Mouse (Mus musculus) spleen, adult 18-20 months (tissue): ENCODE measurements around the gene Olfr906.

Source experiments
- DNase-seq, 2 experiments: peaks; one replicate each; pipeline ENCODE4 v3.0.0; 2022; ENCODE audit warnings: mixed read lengths in 2 of 2

Gene Olfr906

DNA sequence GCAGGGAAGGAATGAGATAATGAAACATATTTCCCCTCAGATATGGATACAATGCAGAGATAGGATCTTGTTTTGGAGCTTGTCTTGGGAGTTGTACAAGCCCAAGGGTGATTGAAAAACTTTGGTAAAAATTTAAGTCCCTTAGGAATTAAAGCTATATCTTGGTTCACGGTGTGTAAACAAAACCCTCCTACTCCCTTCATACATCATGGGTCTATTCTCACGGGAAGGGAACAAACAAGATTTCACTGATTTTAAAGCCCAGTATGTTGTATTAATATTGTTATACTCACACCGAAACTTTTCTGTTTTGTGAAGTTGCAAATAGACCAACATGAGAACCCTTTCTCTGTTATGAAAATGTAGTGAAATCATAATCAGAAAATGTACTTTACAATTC lies at the start of gene Olfr906:
TSS of gene Olfr906 (plus strand) at position 301 of the 400 bp plus-strand sequence.
- no peak for DNase-seq

DNA sequence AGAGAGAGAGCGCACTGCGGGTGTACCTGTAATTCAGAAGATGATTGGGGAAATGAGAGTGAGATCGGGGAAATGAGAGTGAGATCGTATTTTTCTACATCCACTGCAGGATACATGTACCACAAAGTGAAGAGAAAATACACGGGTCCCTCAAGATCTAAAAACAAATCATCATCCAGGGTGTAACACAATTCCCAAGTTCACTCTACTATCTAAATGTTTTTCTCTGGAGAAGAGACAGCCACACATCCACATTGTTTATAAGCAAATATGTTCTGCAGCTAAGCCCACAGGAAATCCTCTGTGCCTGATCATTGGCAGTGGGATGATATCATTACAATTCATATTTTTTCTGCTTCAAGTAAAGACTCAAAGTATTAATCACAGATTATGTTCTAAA lies 39.5 kb upstream of the Olfr906 start, which contains the start of gene Olfr902:
TSS of gene Olfr902 (plus strand) at position 301 of the 400 bp plus-strand sequence.
- no peak for DNase-seq

DNA sequence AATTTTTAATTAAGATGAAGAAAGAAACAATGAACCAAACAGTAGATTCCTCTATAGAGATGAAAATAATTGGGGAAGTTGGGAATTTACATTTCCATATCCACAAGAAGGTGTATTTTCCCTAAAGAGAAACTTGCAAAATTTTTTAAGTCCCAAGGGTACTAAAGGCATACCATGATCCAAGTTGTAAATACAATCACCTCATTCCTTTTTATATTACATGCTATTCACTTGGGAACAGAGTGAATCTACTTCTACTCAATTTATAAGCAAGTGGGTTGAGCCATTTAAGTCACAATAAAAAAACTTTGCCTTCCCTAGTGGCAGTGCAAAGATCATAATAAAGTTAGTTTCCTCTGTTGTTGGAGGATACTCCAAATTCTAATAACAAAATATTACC lies 24.0 kb upstream of the Olfr906 start, which contains the start of gene Olfr904:
TSS of gene Olfr904 (plus strand) at position 301 of the 400 bp plus-strand sequence.
- DNase-seq, result no peak

DNA sequence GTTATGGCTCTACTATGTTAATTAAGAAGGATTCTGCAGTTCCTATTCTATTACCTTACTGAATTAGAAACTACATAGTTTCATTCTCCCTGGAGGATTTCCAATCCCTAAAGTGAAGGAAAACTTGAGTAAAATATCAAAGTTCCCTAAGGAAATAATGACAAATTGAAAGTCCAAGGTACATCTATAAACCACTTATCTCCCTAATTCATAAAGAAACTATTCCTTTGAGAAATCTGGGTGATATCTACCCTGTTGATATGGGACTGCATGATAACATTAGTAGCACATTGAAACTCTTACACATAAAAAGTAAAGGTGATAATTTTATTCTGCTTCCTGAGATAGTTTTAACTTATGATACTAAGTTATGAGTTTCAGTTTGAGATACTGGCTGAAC lies 16.1 kb upstream of the Olfr906 start, which contains the start of gene Olfr905:
TSS of gene Olfr905 (plus strand) at position 301 of the 400 bp plus-strand sequence.
- no peak for DNase-seq

DNA sequence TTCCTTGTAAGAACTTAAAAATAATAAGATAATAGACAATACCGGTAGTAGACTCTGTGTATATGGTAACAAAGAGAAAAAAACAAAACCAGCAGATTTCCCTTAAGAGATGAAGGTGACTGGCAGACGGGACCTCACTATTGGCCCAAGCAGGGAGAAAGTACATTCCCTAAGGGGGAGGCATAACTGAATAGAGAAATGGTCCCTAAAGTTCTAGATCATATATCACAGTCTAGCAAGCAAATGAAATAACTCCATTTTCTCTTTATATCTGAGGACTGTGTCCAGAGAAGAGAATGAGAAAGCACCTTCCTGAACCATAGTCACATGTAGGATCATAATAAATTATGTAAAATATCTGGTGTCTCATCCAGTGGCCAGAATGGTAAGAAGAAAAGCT lies 8.6 kb downstream of the Olfr906 start, which contains the start of gene Olfr907:
TSS of gene Olfr907 (plus strand) at position 301 of the 400 bp plus-strand sequence.
- DNase-seq, result no peak

DNA sequence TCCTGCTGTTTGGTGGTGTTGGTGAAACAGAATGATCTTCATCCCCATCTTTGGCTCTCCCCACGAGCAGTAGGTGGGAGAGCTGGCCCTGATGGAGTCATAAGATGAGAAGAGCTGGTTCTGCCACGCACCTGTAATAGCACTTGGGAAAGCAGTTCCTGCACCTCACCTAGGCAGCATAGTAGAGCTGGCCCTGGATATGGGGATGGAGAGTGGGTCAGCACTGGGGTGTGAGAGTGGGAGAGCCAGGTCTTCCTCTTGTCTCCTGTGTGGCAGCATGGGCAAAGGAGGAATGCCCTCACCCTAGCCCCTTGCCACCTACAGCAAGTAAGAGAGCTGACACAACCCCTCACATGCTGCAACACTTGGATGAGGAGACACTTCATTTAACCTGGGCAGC lies 25.5 kb downstream of the Olfr906 start:
- no peak for DNase-seq

DNA sequence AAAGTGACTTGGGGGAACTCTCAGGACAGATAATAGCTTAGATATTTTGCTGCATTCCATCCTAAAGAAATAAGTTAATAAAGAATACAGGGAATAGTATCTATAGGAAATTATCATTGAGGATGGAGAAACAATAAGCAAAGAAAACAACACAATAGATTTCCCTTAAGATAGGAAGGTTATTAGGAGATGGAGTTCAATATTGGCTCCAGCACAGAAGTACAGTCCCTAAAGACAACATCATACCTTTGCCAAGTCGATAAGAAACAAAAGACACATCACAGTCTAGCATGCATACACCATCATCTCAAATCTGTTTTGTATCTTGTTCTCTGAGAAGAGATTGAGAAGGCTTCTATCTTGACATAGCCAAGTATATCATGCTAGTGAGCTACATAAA lies 34.4 kb downstream of the Olfr906 start, which contains the start of gene Olfr911-ps1:
TSS of gene Olfr911-ps1 (plus strand) at position 301 of the 400 bp plus-strand sequence.
- DNase-seq, result no peak

DNA sequence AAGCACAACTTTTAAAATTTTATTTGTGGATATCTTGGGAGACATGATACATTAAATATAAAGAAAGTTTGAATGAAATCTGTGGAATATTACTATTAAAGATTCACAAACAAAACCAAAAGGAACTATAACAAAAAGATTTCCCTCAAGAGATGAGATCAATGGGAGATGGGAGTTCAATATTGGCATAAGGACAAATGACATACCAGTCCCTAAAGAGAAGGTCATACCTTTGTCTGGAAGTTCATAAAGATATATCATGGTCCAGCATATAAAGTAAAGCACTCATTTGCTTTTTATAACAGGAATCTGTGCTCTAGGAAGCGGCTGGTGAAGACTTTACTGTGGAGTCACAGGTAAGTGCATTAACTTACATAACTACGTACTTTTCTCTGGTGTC lies 50.7 kb downstream of the Olfr906 start, which contains the start of gene Olfr910:
TSS of gene Olfr910 (plus strand) at position 301 of the 400 bp plus-strand sequence.
- DNase-seq, result no peak
